Mouse (Mus musculus) MEL (cell line): Measurements from ENCODE around the gene Opa1.

ENCODE experiments used
- CHD1 ChIP-seq: IDR thresholded peaks from 2 replicates; pipeline ENCODE4 v1.6.1; 2012; ENCODE audit warnings: low read depth, mild to moderate bottlenecking, inconsistent platforms, low read length, improper control_type of control experiment
- CTCF ChIP-seq, 3 experiments: IDR thresholded peaks in 2 of 3; conservative IDR thresholded peaks in 1 of 3; 2 replicates each; pipeline ENCODE4 v1.5.1; 2011 to 2012; ENCODE audit warnings: low read length in 3 of 3, low read depth in 2 of 3, mild to moderate bottlenecking in 2 of 3, improper control_type of control experiment in 1 of 3, inconsistent platforms in 1 of 3, mixed read lengths in 1 of 3, moderate library complexity in 1 of 3; ENCODE audit not compliant: control insufficient read depth in 1 of 3, insufficient read depth in 1 of 3, poor library complexity in 1 of 3, severe bottlenecking in 1 of 3
- EP300 ChIP-seq, 2 experiments: IDR thresholded peaks; 2 replicates each; pipeline ENCODE4 v1.6.1; 2011; ENCODE audit warnings: improper control_type of control experiment in 2 of 2, low read length in 2 of 2, low read depth in 1 of 2, mild to moderate bottlenecking in 1 of 2
- MAX ChIP-seq: IDR thresholded peaks from 2 replicates; pipeline ENCODE4 v1.6.1; 2011; ENCODE audit warnings: low read length, improper control_type of control experiment
- POLR2A ChIP-seq, 2 experiments: IDR thresholded peaks; 2 replicates each; pipeline ENCODE4 v1.6.1; 2011 to 2012; ENCODE audit warnings: low read length in 2 of 2, mild to moderate bottlenecking in 2 of 2, control low read depth in 1 of 2, improper control_type of control experiment in 1 of 2, low read depth in 1 of 2, moderate library complexity in 1 of 2; ENCODE audit not compliant: control insufficient read depth in 1 of 2, insufficient read depth in 1 of 2, poor library complexity in 1 of 2
- UBTF ChIP-seq: IDR thresholded peaks from 2 replicates; pipeline ENCODE4 v1.6.1; 2012; ENCODE audit warnings: low read depth, mild to moderate bottlenecking, inconsistent platforms, low read length, improper control_type of control experiment, moderate library complexity, borderline replicate concordance; ENCODE audit not compliant: insufficient read depth
- USF1 ChIP-seq: IDR thresholded peaks from 2 replicates; pipeline ENCODE4 v1.6.1; 2014; ENCODE audit warnings: low read depth, mild to moderate bottlenecking, inconsistent platforms, low read length, improper control_type of control experiment, moderate library complexity
- ZNF384 ChIP-seq: IDR thresholded peaks from 2 replicates; pipeline ENCODE4 v1.6.1; 2012; ENCODE audit warnings: low read depth, mild to moderate bottlenecking, inconsistent platforms, low read length, improper control_type of control experiment

DNA sequence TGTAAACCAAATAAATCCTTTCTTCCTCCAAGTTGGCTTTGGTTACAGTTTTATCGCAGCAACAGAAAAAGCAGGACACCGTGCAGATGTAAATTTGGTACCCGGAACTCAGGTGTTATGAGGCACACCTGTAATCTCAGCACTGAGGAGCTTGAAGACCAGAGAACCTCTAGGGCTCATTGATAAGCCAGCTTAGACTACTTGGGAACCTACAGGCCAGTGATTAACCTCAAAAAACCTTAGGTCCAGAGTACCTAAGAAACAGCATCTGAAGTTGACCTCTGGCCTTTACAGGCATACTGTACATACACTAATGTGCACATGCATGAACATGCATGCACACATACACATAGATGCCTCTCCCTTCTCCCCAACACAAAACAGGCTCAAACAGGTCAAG is 94.1 kb downstream of the Opa1 start:
- TF ChIP-seq POLR2A (IDR thresholded peaks at IDR 0.05; ENCODE audit: control insufficient read depth in 1 of 2, insufficient read depth in 1 of 2, low read depth in 1 of 2, low read length in 2 of 2, poor library complexity in 1 of 2) (no peak), EP300 (IDR thresholded peaks at IDR 0.05; ENCODE audit: low read depth in 1 of 2, low read length in 2 of 2) (no peak), USF1 (no peak), UBTF (no peak), MAX (no peak), CHD1 (no peak), CTCF (IDR thresholded peaks at IDR 0.05 in 2 of 3, conservative IDR thresholded peaks at IDR 0.05 in 1 of 3; ENCODE audit: control insufficient read depth in 1 of 3, insufficient read depth in 1 of 3, low read depth in 2 of 3, low read length in 3 of 3, poor library complexity in 1 of 3, severe bottlenecking in 1 of 3) (no peak), ZNF384 (no peak)
